Mouse (Mus musculus): ENCODE data around the gene Atg4b. TPM values are rescaled to one million over a fixed set of nuclear protein-coding genes. Genes with fewer than 3 reads are reported as not detected.

The Atg4b gene
- polyA plus RNA-seq, 1 experiment from 2014 or later, result 84.5 TPM

Other genes starting within 250 kb of the Atg4b start
- gene Farp2, start 239.4 kb upstream of the Atg4b start, polyA plus RNA-seq (2015; fragmentation: Nextera tagmentation; extraction: Ambion mirVana), result 4.9 and 5.1 TPM in 2 replicates
- gene Stk25, start 92.8 kb upstream of the Atg4b start, polyA plus RNA-seq (2015; fragmentation: Nextera tagmentation; extraction: Ambion mirVana), result 326 and 365 TPM in 2 replicates
- gene Bok, start 65.8 kb upstream of the Atg4b start, polyA plus RNA-seq (2015; fragmentation: Nextera tagmentation; extraction: Ambion mirVana), result 93.1 and 108 TPM in 2 replicates
- 43.8 and 50.9 TPM in 2 replicates for gene Thap4, start 3.4 kb downstream of the Atg4b start, polyA plus RNA-seq (2015; fragmentation: Nextera tagmentation; extraction: Ambion mirVana)
- gene Dtymk, start 50.4 kb downstream of the Atg4b start, polyA plus RNA-seq (2015; fragmentation: Nextera tagmentation; extraction: Ambion mirVana), result 146 and 148 TPM in 2 replicates
- gene Ing5, start 52.5 kb downstream of the Atg4b start, polyA plus RNA-seq (2015; fragmentation: Nextera tagmentation; extraction: Ambion mirVana), result 9.8 and 9.9 TPM in 2 replicates
- gene D2hgdh, start 73.4 kb downstream of the Atg4b start, polyA plus RNA-seq (2015; fragmentation: Nextera tagmentation; extraction: Ambion mirVana), result 16.9 and 17.1 TPM in 2 replicates
- gene Gal3st2, start 109.8 kb downstream of the Atg4b start, polyA plus RNA-seq (2015; fragmentation: Nextera tagmentation; extraction: Ambion mirVana), result not detected in 2 replicates
- not detected in 2 replicates for gene Gal3st2b, start 166.8 kb downstream of the Atg4b start, polyA plus RNA-seq (2015; fragmentation: Nextera tagmentation; extraction: Ambion mirVana)
- not detected in 2 replicates for gene Gal3st2c, start 239.0 kb downstream of the Atg4b start, polyA plus RNA-seq (2015; fragmentation: Nextera tagmentation; extraction: Ambion mirVana)

Data from hindbrain, embryonic 15.5 days (tissue).